Mouse (Mus musculus): Measurements from ENCODE around the gene Draxin. TPM values are rescaled to one million over a fixed set of nuclear protein-coding genes. Genes with fewer than 3 reads are reported as not detected.

Draxin gene
- polyA plus RNA-seq, 1 experiment from 2014 or later: 0.03 TPM

- no peak for TF ChIP-seq CTCF (IDR thresholded peaks at IDR 0.05; ENCODE audit: low read depth)
- H3K9me3 ChIP-seq (ENCODE audit: control insufficient read depth): no peaks in the 10 kb centered on the region
- peaks cover 50% of the 10 kb centered on the region for H3K27me3 ChIP-seq (replicated peaks; ENCODE audit: control insufficient read depth, insufficient read depth, low read length)
- ATAC-seq: no peak
- H3K4me3 ChIP-seq (ENCODE audit: low read depth, low read length): no peak overlapping the region
- H3K4me2 ChIP-seq (replicated peaks; ENCODE audit: low read depth): peak overlapping the region; percentile 74
- 3% methylated on average over 21 of the region's 21 CpGs for WGBS
- no peaks in the 10 kb centered on the region for H3K36me3 ChIP-seq (ENCODE audit: control insufficient read depth, insufficient read depth)
- H3K27ac ChIP-seq (ENCODE audit: low read depth, low read length): no peak overlapping the region
- H3K9ac ChIP-seq (ENCODE audit: low read depth, low read length): no peak overlapping the region
- H3K4me1 ChIP-seq (replicated peaks; ENCODE audit: control insufficient read depth, insufficient read depth, low read length): no peaks in the 10 kb centered on the region
These were observed 1.1 kb upstream of the Draxin start for GRCm38 (mm10) chr4:148131497-148132081.

- Histone ChIP-seq H3K27ac (ENCODE audit: low read depth, low read length) (no peak within 1 kb of the TSS), H3K4me3 (ENCODE audit: low read depth, low read length) (peak within 1 kb of the TSS; percentile 43), H3K36me3 (ENCODE audit: control insufficient read depth, insufficient read depth) (no peaks in the 10 kb centered on the region), H3K4me1 (replicated peaks; ENCODE audit: control insufficient read depth, insufficient read depth, low read length) (no peaks in the 10 kb centered on the region), H3K9me3 (ENCODE audit: control insufficient read depth) (no peaks in the 10 kb centered on the region), H3K9ac (ENCODE audit: low read depth, low read length) (0 out of 2 replicates have a peak within 1 kb of the TSS, but pooled peaks have one; percentile 17), H3K27me3 (replicated peaks; ENCODE audit: control insufficient read depth, insufficient read depth, low read length) (peaks cover 50% of the 10 kb centered on the region), H3K4me2 (replicated peaks; ENCODE audit: low read depth) (peak within 1 kb of the TSS; percentile 74)
- WGBS: 3% methylated on average over 18 of the region's 18 CpGs
- no peak for ATAC-seq
- TF ChIP-seq CTCF (IDR thresholded peaks at IDR 0.05; ENCODE audit: low read depth): no peak
These were observed 365 bp downstream of the Draxin start, which contains the start of gene Mad2l2 for GRCm38 (mm10) chr4:148130133-148130532. Gene Mad2l2 (plus strand): TSS chr4:148130384.

- TF ChIP-seq CTCF (IDR thresholded peaks at IDR 0.05; ENCODE audit: low read depth): no peak
- Histone ChIP-seq H3K36me3 (ENCODE audit: control insufficient read depth, insufficient read depth) (no peaks in the 10 kb centered on the region), H3K4me2 (replicated peaks; ENCODE audit: low read depth) (no peak overlapping the region), H3K27me3 (replicated peaks; ENCODE audit: control insufficient read depth, insufficient read depth, low read length) (peaks cover 46% of the 10 kb centered on the region), H3K27ac (ENCODE audit: low read depth, low read length) (no peak overlapping the region), H3K9ac (ENCODE audit: low read depth, low read length) (no peak overlapping the region), H3K4me1 (replicated peaks; ENCODE audit: control insufficient read depth, insufficient read depth, low read length) (no peaks in the 10 kb centered on the region), H3K4me3 (ENCODE audit: low read depth, low read length) (no peak overlapping the region), H3K9me3 (ENCODE audit: control insufficient read depth) (no peaks in the 10 kb centered on the region)
- ATAC-seq: no peak
- WGBS: 58% methylated on average over 2 of the region's 2 CpGs
These were observed 1.8 kb downstream of the Draxin start for GRCm38 (mm10) chr4:148128672-148129071.

GRCm38 (mm10) chr4:148128241-148128640 is 2.3 kb downstream of the Draxin start:
- no peak overlapping the region for H3K9ac ChIP-seq (ENCODE audit: low read depth, low read length)
- peaks cover 46% of the 10 kb centered on the region for H3K27me3 ChIP-seq (replicated peaks; ENCODE audit: control insufficient read depth, insufficient read depth, low read length)
- H3K27ac ChIP-seq (ENCODE audit: low read depth, low read length): no peak overlapping the region
- no peak overlapping the region for H3K4me2 ChIP-seq (replicated peaks; ENCODE audit: low read depth)
- 45% methylated on average over 1 of the region's 1 CpGs for WGBS
- no peak for TF ChIP-seq CTCF (IDR thresholded peaks at IDR 0.05; ENCODE audit: low read depth)
- H3K36me3 ChIP-seq (ENCODE audit: control insufficient read depth, insufficient read depth): no peaks in the 10 kb centered on the region
- no peaks in the 10 kb centered on the region for H3K4me1 ChIP-seq (replicated peaks; ENCODE audit: control insufficient read depth, insufficient read depth, low read length)
- ATAC-seq: no peak
- H3K9me3 ChIP-seq (ENCODE audit: control insufficient read depth): no peaks in the 10 kb centered on the region
- no peak overlapping the region for H3K4me3 ChIP-seq (ENCODE audit: low read depth, low read length)

- no peak overlapping the region for H3K9ac ChIP-seq (ENCODE audit: low read depth, low read length)
These were observed 7.8 kb downstream of the Draxin start for GRCm38 (mm10) chr4:148122694-148123066.

GRCm38 (mm10) chr4:148121982-148122693 is 8.4 kb downstream of the Draxin start:
- WGBS: 26% methylated on average over 5 of the region's 6 CpGs
- H3K9me3 ChIP-seq (ENCODE audit: control insufficient read depth): no peaks in the 10 kb centered on the region
- no peaks in the 10 kb centered on the region for H3K27me3 ChIP-seq (replicated peaks; ENCODE audit: control insufficient read depth, insufficient read depth, low read length)
- no peak overlapping the region for H3K4me3 ChIP-seq (ENCODE audit: low read depth, low read length)
- H3K9ac ChIP-seq (ENCODE audit: low read depth, low read length): no peak overlapping the region
- H3K4me2 ChIP-seq (replicated peaks; ENCODE audit: low read depth): no peak overlapping the region
- ATAC-seq: no peak
- no peak for TF ChIP-seq CTCF (IDR thresholded peaks at IDR 0.05; ENCODE audit: low read depth)
- no peaks in the 10 kb centered on the region for H3K36me3 ChIP-seq (ENCODE audit: control insufficient read depth, insufficient read depth)
- H3K27ac ChIP-seq (ENCODE audit: low read depth, low read length): no peak overlapping the region
- no peaks in the 10 kb centered on the region for H3K4me1 ChIP-seq (replicated peaks; ENCODE audit: control insufficient read depth, insufficient read depth, low read length)

More at GRCm38 (mm10) chr4:148122694-148123066, 7.8 kb downstream of the Draxin start:
- no peak overlapping the region for H3K27ac ChIP-seq (ENCODE audit: low read depth, low read length)
- no peaks in the 10 kb centered on the region for H3K9me3 ChIP-seq (ENCODE audit: control insufficient read depth)
- H3K4me3 ChIP-seq (ENCODE audit: low read depth, low read length): no peak overlapping the region
- no peaks in the 10 kb centered on the region for H3K36me3 ChIP-seq (ENCODE audit: control insufficient read depth, insufficient read depth)
- H3K27me3 ChIP-seq (replicated peaks; ENCODE audit: control insufficient read depth, insufficient read depth, low read length): no peaks in the 10 kb centered on the region
- ATAC-seq: no peak
- TF ChIP-seq CTCF (IDR thresholded peaks at IDR 0.05; ENCODE audit: low read depth): no peak
- WGBS: 47% methylated on average over 3 of the region's 3 CpGs
- H3K4me2 ChIP-seq (replicated peaks; ENCODE audit: low read depth): no peak overlapping the region
- H3K4me1 ChIP-seq (replicated peaks; ENCODE audit: control insufficient read depth, insufficient read depth, low read length): no peaks in the 10 kb centered on the region

Measured in intestine, postnatal 0 days (tissue).